Mouse (Mus musculus) gastrocnemius, postnatal 36 days (tissue): ENCODE data around the gene Tcf12. TPM values are rescaled to one million over a fixed set of nuclear protein-coding genes. Genes with fewer than 3 reads are reported as not detected.

ENCODE experiments used
- DNase-seq, 2 experiments: peaks; one replicate each; pipeline ENCODE4 v3.0.0; 2022
- intact Hi-C: fragments of 180-260 bp; cut with DNase I; formaldehyde crosslinking; loops from one replicate; pipeline ENCODE4 v1.15.1; 2025
- total RNA-seq, 2 experiments: library from RNA; stranded (reverse); gene quantifications; 2 replicates each; pipeline ENCODE4 v1.2.3; 2021

Gene Tcf12
- total RNA-seq, 2 experiments from 2014 or later: 25.8 to 27.6 TPM

GRCm38 (mm10) chr9:71931965-71932364 lies 179.7 kb downstream of the Tcf12 start:
- intact Hi-C loops: loop anchor here (5.0 kb wide), 1 partner anchor 100 kb away; no protein-coding TSS in a partner anchor
- DNase-seq: no peak

- intact Hi-C loops: loop anchor here (5.0 kb wide), 1 partner anchor 99 kb away; no protein-coding TSS in a partner anchor
- DNase-seq: no peak
Observed at GRCm38 (mm10) chr9:71931358-71931715, 180.3 kb downstream of the Tcf12 start.

GRCm38 (mm10) chr9:71930431-71931357 lies 181.0 kb downstream of the Tcf12 start:
- no peak for DNase-seq

DNA sequence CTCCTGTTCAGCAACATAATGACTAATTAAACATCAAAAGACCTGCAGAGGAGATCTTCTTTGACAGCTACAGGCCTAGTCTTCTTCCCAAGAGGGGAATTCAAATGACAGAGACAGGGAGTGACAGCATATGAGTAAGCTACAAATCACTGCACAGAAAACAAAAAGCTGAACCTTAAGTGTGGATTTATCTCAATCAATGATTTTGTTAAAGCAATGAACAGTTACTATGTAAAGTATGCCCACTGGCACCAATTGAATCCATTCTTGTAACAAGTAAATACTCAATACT lies 195.1 kb downstream of the Tcf12 start:
- DNase-seq: no peak

More at GRCm38 (mm10) chr9:71930431-71931357, 181.0 kb downstream of the Tcf12 start:
- intact Hi-C loops: loop anchor here (5.0 kb wide), 1 partner anchor 98 kb away; no protein-coding TSS in a partner anchor

GRCm38 (mm10) chr9:71915871-71916661 lies 195.6 kb downstream of the Tcf12 start:
- no peak for DNase-seq
- intact Hi-C loops: no loop called here

More for the DNA sequence above, 195.1 kb downstream of the Tcf12 start:
- intact Hi-C loops: no loop called here

GRCm38 (mm10) chr9:71906522-71906921 lies 205.1 kb downstream of the Tcf12 start:
- no peak for DNase-seq
- intact Hi-C loops: no loop called here

GRCm38 (mm10) chr9:71898852-71899251 lies 212.8 kb downstream of the Tcf12 start:
- DNase-seq: no peak
- intact Hi-C loops: no loop called here

GRCm38 (mm10) chr9:71897399-71897798 lies 214.3 kb downstream of the Tcf12 start:
- DNase-seq: peak in 1 of 2 experiments; percentile 16
- intact Hi-C loops: no loop called here

- no peak for DNase-seq
- intact Hi-C loops: no loop called here
Observed at GRCm38 (mm10) chr9:71895931-71896724, 215.5 kb downstream of the Tcf12 start.

DNA sequence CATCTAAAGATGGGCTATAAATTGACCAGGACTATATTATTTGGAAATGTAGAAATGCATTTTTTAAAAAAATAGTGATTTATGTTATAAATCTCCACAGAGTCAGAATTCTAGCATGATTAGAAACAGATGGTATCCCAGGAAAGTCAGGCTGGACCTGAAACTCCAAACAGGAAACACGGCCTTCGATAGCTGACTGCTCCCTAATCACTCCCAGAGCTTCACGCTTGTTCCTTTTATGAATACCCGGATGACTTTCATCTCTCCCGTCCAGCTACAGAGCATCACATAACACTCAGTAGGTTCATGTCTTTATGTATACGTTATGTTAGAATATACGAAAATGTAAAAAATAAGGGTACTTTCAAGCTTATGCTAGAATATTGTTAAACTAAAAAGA lies 216.4 kb downstream of the Tcf12 start:
- DNase-seq: no peak
- intact Hi-C loops: no loop called here

DNA sequence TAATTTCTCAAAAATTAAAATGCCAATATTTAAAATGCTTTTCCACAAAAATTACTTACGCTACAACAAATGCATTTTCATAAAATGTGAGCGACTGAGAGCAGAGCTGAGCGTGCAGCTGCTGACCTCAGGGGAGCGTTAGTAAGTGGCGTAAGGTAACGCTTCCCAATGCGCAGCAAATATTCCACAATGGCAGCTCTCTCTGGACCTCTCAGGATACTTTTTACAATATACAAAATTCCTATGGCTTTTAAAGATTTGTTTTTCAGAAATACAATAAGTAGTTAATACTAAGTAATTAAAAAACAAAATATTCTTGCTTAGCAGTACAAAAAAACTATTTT lies 216.8 kb downstream of the Tcf12 start:
- intact Hi-C loops: no loop called here
- no peak for DNase-seq

- intact Hi-C loops: no loop called here
- no peak for DNase-seq
Observed at GRCm38 (mm10) chr9:71894246-71894942, 217.3 kb downstream of the Tcf12 start.

GRCm38 (mm10) chr9:71888450-71888849 lies 223.2 kb downstream of the Tcf12 start:
- no peak for DNase-seq
- intact Hi-C loops: no loop called here

DNA sequence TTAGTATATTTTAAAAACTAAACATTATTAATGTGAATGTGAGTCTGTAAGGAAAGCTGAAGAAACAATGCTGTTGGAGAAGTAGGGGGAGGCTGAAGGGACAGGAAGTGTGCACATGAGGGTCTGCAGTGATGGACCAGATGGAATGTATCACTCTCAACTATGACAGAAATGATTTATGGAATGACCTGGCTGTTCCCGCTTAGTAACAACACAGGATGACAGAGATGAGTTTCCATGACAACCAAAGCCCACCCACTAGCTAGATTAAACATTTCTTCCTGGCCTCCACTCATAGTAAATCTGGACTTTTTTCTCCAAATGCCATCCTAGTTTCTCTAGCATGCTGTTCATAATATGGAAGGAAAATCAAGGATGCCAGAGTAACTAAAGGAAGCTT lies 231.0 kb downstream of the Tcf12 start:
- intact Hi-C loops: no loop called here
- DNase-seq: no peak

- no peak for DNase-seq
- intact Hi-C loops: no loop called here
Observed at GRCm38 (mm10) chr9:71879972-71880371, 231.7 kb downstream of the Tcf12 start.

DNA sequence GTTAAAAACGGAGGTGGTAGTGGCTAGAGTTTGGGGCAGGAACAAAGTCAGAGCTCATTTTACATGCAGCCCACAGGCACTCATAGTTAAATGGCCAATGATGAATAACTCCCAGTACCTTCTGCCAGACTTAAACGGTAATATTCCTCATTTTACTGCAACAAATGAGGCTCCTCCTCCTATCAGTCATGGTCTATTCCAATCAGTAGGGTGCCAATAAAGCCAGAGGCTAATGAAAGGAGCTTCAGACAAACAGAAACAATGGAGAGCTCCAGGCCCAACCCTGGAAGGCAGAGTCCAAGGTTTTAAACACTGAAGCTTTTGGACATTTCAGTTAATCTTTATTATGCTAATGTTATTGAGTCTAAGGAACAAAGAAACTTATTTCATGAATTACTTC lies 232.3 kb downstream of the Tcf12 start:
- intact Hi-C loops: no loop called here

DNA sequence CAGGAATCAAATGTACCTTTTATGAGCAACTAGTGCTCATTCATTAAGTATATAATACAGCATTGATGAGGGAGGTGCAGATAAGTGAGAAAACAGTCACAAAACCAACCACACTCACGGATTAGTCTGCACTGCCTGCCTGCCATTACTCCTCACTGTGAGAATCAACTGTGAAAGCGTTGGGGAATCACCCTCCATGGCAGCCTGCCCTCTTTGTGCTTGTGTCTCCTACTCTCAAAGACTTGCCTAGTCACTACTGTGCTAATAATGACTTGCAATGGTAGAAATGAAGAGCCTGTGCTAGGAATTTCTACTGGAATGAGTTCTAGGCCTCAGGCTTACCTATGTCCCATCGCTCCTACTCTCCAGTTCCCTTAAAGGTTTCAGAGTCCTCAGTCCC lies 233.8 kb downstream of the Tcf12 start:
- DNase-seq: no peak
- intact Hi-C loops: no loop called here

More for the DNA sequence above, 232.3 kb downstream of the Tcf12 start:
- no peak for DNase-seq

DNA sequence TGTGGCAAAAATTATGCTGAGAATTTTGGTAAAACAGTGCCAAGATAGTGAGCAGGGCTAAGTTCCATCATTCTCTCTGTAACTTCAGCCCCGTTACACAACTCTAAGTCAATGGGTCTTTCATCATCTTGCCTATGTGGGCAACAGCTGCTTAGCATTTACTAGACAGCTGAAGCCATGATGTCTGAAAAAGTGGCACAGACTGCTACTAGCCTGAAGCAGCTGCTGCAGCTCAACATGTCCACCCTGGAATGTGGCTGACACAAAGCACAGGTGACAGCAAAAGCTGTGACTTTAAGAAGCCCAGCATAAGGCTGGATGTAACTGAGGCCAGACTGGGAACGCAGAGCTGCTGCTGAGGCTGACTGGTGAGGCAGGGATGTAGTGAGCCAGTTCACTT lies 236.9 kb downstream of the Tcf12 start:
- no peak for DNase-seq
- intact Hi-C loops: no loop called here

- intact Hi-C loops: no loop called here
- DNase-seq: no peak
Observed at GRCm38 (mm10) chr9:71874035-71874572, 237.6 kb downstream of the Tcf12 start.

GRCm38 (mm10) chr9:71863338-71863737 lies 248.3 kb downstream of the Tcf12 start:
- intact Hi-C loops: no loop called here
- no peak for DNase-seq
